Mouse (Mus musculus): ENCODE measurements at regions not wholly inside any gene's neighbourhood (a gene's known extent, or its start where the extent isn't known, plus 50 kb on each side); places are given as distances from the start of the nearest gene placed in this dataset.

- H3K27ac ChIP-seq (ENCODE audit: control insufficient read depth, insufficient read depth, low read length) = no peak overlapping the region
- no peaks in the 10 kb centered on the region for H3K27me3 ChIP-seq (ENCODE audit: control insufficient read depth, insufficient read depth, low read length)
- no peak overlapping the region for H3K4me3 ChIP-seq (ENCODE audit: control insufficient read depth, insufficient read depth, low read length)
- no peak for DNase-seq
- no peaks in the 10 kb centered on the region for H3K36me3 ChIP-seq (ENCODE audit: control insufficient read depth, insufficient read depth, low read length)
- H3K4me1 ChIP-seq (replicated peaks; ENCODE audit: control insufficient read depth, insufficient read depth, low read length) = no peaks in the 10 kb centered on the region
- TF ChIP-seq CTCF (IDR thresholded peaks at IDR 0.05; ENCODE audit: borderline replicate concordance, control insufficient read depth, extremely low read depth, insufficient read depth, low read length, poor library complexity) (no peak), POLR2A (IDR thresholded peaks at IDR 0.05; ENCODE audit: control insufficient read depth, extremely low read depth, insufficient read depth, low read length, poor library complexity) (no peak)
- 72% methylated on average over 7 of the region's 7 CpGs for WGBS
These were observed 87.0 kb upstream of the Rbfox1 start for GRCm38 (mm10) chr16:5798188-5798587.

- no peaks in the 10 kb centered on the region for H3K4me1 ChIP-seq (replicated peaks; ENCODE audit: control insufficient read depth, insufficient read depth, low read length)
These were observed 92.9 kb upstream of the Rbfox1 start for GRCm38 (mm10) chr16:5792216-5792615.

GRCm38 (mm10) chr16:5790161-5790560 is 95.0 kb upstream of the Rbfox1 start:
- Histone ChIP-seq H3K27me3 (ENCODE audit: control insufficient read depth, insufficient read depth, low read length) (no peaks in the 10 kb centered on the region), H3K4me3 (ENCODE audit: control insufficient read depth, insufficient read depth, low read length) (no peak overlapping the region), H3K4me1 (replicated peaks; ENCODE audit: control insufficient read depth, insufficient read depth, low read length) (no peaks in the 10 kb centered on the region), H3K36me3 (ENCODE audit: control insufficient read depth, insufficient read depth, low read length) (no peaks in the 10 kb centered on the region), H3K27ac (ENCODE audit: control insufficient read depth, insufficient read depth, low read length) (no peak overlapping the region)
- TF ChIP-seq CTCF (IDR thresholded peaks at IDR 0.05; ENCODE audit: borderline replicate concordance, control insufficient read depth, extremely low read depth, insufficient read depth, low read length, poor library complexity) = no peak
- no peak for TF ChIP-seq POLR2A (IDR thresholded peaks at IDR 0.05; ENCODE audit: control insufficient read depth, extremely low read depth, insufficient read depth, low read length, poor library complexity)
- no peak for DNase-seq
- 88% methylated on average over 3 of the region's 3 CpGs for WGBS

More at GRCm38 (mm10) chr16:5792216-5792615, 92.9 kb upstream of the Rbfox1 start:
- DNase-seq = no peak
- 64% methylated on average over 1 of the region's 1 CpGs for WGBS
- H3K27ac ChIP-seq (ENCODE audit: control insufficient read depth, insufficient read depth, low read length) = no peak overlapping the region
- no peaks in the 10 kb centered on the region for H3K36me3 ChIP-seq (ENCODE audit: control insufficient read depth, insufficient read depth, low read length)
- no peaks in the 10 kb centered on the region for H3K27me3 ChIP-seq (ENCODE audit: control insufficient read depth, insufficient read depth, low read length)
- TF ChIP-seq CTCF (IDR thresholded peaks at IDR 0.05; ENCODE audit: borderline replicate concordance, control insufficient read depth, extremely low read depth, insufficient read depth, low read length, poor library complexity) = no peak
- no peak for TF ChIP-seq POLR2A (IDR thresholded peaks at IDR 0.05; ENCODE audit: control insufficient read depth, extremely low read depth, insufficient read depth, low read length, poor library complexity)
- no peak overlapping the region for H3K4me3 ChIP-seq (ENCODE audit: control insufficient read depth, insufficient read depth, low read length)

GRCm38 (mm10) chr16:5787206-5787605 is 97.9 kb upstream of the Rbfox1 start:
- no peak overlapping the region for H3K27ac ChIP-seq (ENCODE audit: control insufficient read depth, insufficient read depth, low read length)
- DNase-seq = no peak
- no peaks in the 10 kb centered on the region for H3K4me1 ChIP-seq (replicated peaks; ENCODE audit: control insufficient read depth, insufficient read depth, low read length)
- H3K4me3 ChIP-seq (ENCODE audit: control insufficient read depth, insufficient read depth, low read length) = no peak overlapping the region
- H3K27me3 ChIP-seq (ENCODE audit: control insufficient read depth, insufficient read depth, low read length) = no peaks in the 10 kb centered on the region
- no peaks in the 10 kb centered on the region for H3K36me3 ChIP-seq (ENCODE audit: control insufficient read depth, insufficient read depth, low read length)
- TF ChIP-seq POLR2A (IDR thresholded peaks at IDR 0.05; ENCODE audit: control insufficient read depth, extremely low read depth, insufficient read depth, low read length, poor library complexity) (no peak), CTCF (IDR thresholded peaks at IDR 0.05; ENCODE audit: borderline replicate concordance, control insufficient read depth, extremely low read depth, insufficient read depth, low read length, poor library complexity) (no peak)

GRCm38 (mm10) chr16:5766771-5767421 is 118.3 kb upstream of the Rbfox1 start:
- no peak overlapping the region for H3K4me3 ChIP-seq (ENCODE audit: control insufficient read depth, insufficient read depth, low read length)
- H3K27ac ChIP-seq (ENCODE audit: control insufficient read depth, insufficient read depth, low read length) = no peak overlapping the region
- TF ChIP-seq CTCF (IDR thresholded peaks at IDR 0.05; ENCODE audit: borderline replicate concordance, control insufficient read depth, extremely low read depth, insufficient read depth, low read length, poor library complexity) = no peak
- TF ChIP-seq POLR2A (IDR thresholded peaks at IDR 0.05; ENCODE audit: control insufficient read depth, extremely low read depth, insufficient read depth, low read length, poor library complexity) = no peak
- 89% methylated on average over 19 of the region's 19 CpGs for WGBS
- H3K27me3 ChIP-seq (ENCODE audit: control insufficient read depth, insufficient read depth, low read length) = no peaks in the 10 kb centered on the region
- H3K36me3 ChIP-seq (ENCODE audit: control insufficient read depth, insufficient read depth, low read length) = no peaks in the 10 kb centered on the region
- no peak for DNase-seq
- no peaks in the 10 kb centered on the region for H3K4me1 ChIP-seq (replicated peaks; ENCODE audit: control insufficient read depth, insufficient read depth, low read length)

GRCm38 (mm10) chr16:5765143-5765542 is 120.0 kb upstream of the Rbfox1 start:
- Histone ChIP-seq H3K4me3 (ENCODE audit: control insufficient read depth, insufficient read depth, low read length) (no peak overlapping the region), H3K27me3 (ENCODE audit: control insufficient read depth, insufficient read depth, low read length) (no peaks in the 10 kb centered on the region), H3K36me3 (ENCODE audit: control insufficient read depth, insufficient read depth, low read length) (no peaks in the 10 kb centered on the region), H3K4me1 (replicated peaks; ENCODE audit: control insufficient read depth, insufficient read depth, low read length) (no peaks in the 10 kb centered on the region), H3K27ac (ENCODE audit: control insufficient read depth, insufficient read depth, low read length) (no peak overlapping the region)
- 37% methylated on average over 4 of the region's 4 CpGs for WGBS
- no peak for DNase-seq
- TF ChIP-seq POLR2A (IDR thresholded peaks at IDR 0.05; ENCODE audit: control insufficient read depth, extremely low read depth, insufficient read depth, low read length, poor library complexity) (no peak), CTCF (IDR thresholded peaks at IDR 0.05; ENCODE audit: borderline replicate concordance, control insufficient read depth, extremely low read depth, insufficient read depth, low read length, poor library complexity) (no peak)

- no peak for TF ChIP-seq CTCF (IDR thresholded peaks at IDR 0.05; ENCODE audit: borderline replicate concordance, control insufficient read depth, extremely low read depth, insufficient read depth, low read length, poor library complexity)
- no peak for TF ChIP-seq POLR2A (IDR thresholded peaks at IDR 0.05; ENCODE audit: control insufficient read depth, extremely low read depth, insufficient read depth, low read length, poor library complexity)
- H3K27ac ChIP-seq (ENCODE audit: control insufficient read depth, insufficient read depth, low read length) = no peak overlapping the region
- DNase-seq = no peak
- no peaks in the 10 kb centered on the region for H3K27me3 ChIP-seq (ENCODE audit: control insufficient read depth, insufficient read depth, low read length)
- no peak overlapping the region for H3K4me3 ChIP-seq (ENCODE audit: control insufficient read depth, insufficient read depth, low read length)
- H3K4me1 ChIP-seq (replicated peaks; ENCODE audit: control insufficient read depth, insufficient read depth, low read length) = no peaks in the 10 kb centered on the region
- no peaks in the 10 kb centered on the region for H3K36me3 ChIP-seq (ENCODE audit: control insufficient read depth, insufficient read depth, low read length)
- 93% methylated on average over 4 of the region's 4 CpGs for WGBS
These were observed 124.3 kb upstream of the Rbfox1 start for GRCm38 (mm10) chr16:5760821-5761220.
